Mouse (Mus musculus): Measurements from ENCODE around the gene Lefty2. TPM values are rescaled to one million over a fixed set of nuclear protein-coding genes. Genes with fewer than 3 reads are reported as not detected.
A peak's percentile ranks its signal among the peaks of the same experiment; 100 is the strongest.
"Not testable (repeated sequence)": the region's sequence is repeated elsewhere in the genome, so short reads cannot be mapped to it uniquely, and the experiment has no call there.

The Lefty2 gene
- polyA plus RNA-seq, 1 experiment from 2014 or later: 0.25 TPM

GRCm38 (mm10) chr1:180888556-180889042, 4.3 kb upstream of the Lefty2 start:
- 6% methylated on average over 13 of the region's 13 CpGs for WGBS
- Histone ChIP-seq H3K4me1 (ENCODE audit: control insufficient read depth, insufficient read depth, low read length) (peaks cover 13% of the 10 kb centered on the region), H3K4me2 (ENCODE audit: low read depth, low read length) (peak overlapping the region; percentile 45), H3K27me3 (replicated peaks; ENCODE audit: control insufficient read depth, insufficient read depth, low read length) (peaks cover 11% of the 10 kb centered on the region; the same call in 1 of the 2 replicates), H3K4me3 (ENCODE audit: low read depth, low read length) (no peak overlapping the region), H3K27ac (replicated peaks; ENCODE audit: low read depth, low read length) (peak overlapping the region; percentile 39; the same call in 1 of the 2 replicates), H3K9ac (ENCODE audit: low read depth, low read length) (peak overlapping the region; percentile 45), H3K9me3 (ENCODE audit: control insufficient read depth, low read length) (no peaks in the 10 kb centered on the region), H3K36me3 (ENCODE audit: control insufficient read depth, insufficient read depth, low read length) (no peaks in the 10 kb centered on the region)
- ATAC-seq (ENCODE audit: low read depth) (peak; percentile 82), DNase-seq (ENCODE audit: low spot score) (peak; percentile 89)

GRCm38 (mm10) chr1:180889172-180889571, 3.7 kb upstream of the Lefty2 start:
- Histone ChIP-seq H3K4me2 (ENCODE audit: low read depth, low read length) (peak overlapping the region; percentile 45), H3K9ac (ENCODE audit: low read depth, low read length) (peak overlapping the region; percentile 45), H3K27me3 (replicated peaks; ENCODE audit: control insufficient read depth, insufficient read depth, low read length) (peaks cover 15% of the 10 kb centered on the region), H3K9me3 (ENCODE audit: control insufficient read depth, low read length) (no peaks in the 10 kb centered on the region), H3K36me3 (ENCODE audit: control insufficient read depth, insufficient read depth, low read length) (no peaks in the 10 kb centered on the region), H3K4me1 (ENCODE audit: control insufficient read depth, insufficient read depth, low read length) (peaks cover 13% of the 10 kb centered on the region), H3K27ac (replicated peaks; ENCODE audit: low read depth, low read length) (peak overlapping the region; percentile 39; the same call in 1 of the 2 replicates), H3K4me3 (ENCODE audit: low read depth, low read length) (no peak overlapping the region)
- ATAC-seq (ENCODE audit: low read depth) (0 out of 2 replicates have a peak, but pooled peaks have one; percentile 6), DNase-seq (ENCODE audit: low spot score) (no peak)
- 32% methylated on average over 7 of the region's 7 CpGs for WGBS

GRCm38 (mm10) chr1:180889841-180890240, 3.1 kb upstream of the Lefty2 start:
- Histone ChIP-seq H3K4me3 (ENCODE audit: low read depth, low read length) (no peak overlapping the region), H3K9ac (ENCODE audit: low read depth, low read length) (no peak overlapping the region), H3K9me3 (ENCODE audit: control insufficient read depth, low read length) (no peaks in the 10 kb centered on the region), H3K4me2 (ENCODE audit: low read depth, low read length) (no peak overlapping the region), H3K4me1 (ENCODE audit: control insufficient read depth, insufficient read depth, low read length) (peaks cover 13% of the 10 kb centered on the region), H3K36me3 (ENCODE audit: control insufficient read depth, insufficient read depth, low read length) (no peaks in the 10 kb centered on the region), H3K27me3 (replicated peaks; ENCODE audit: control insufficient read depth, insufficient read depth, low read length) (peaks cover 22% of the 10 kb centered on the region), H3K27ac (replicated peaks; ENCODE audit: low read depth, low read length) (no peak overlapping the region)
- ATAC-seq (ENCODE audit: low read depth) (no peak), DNase-seq (ENCODE audit: low spot score) (peak; percentile 10)
- 40% methylated on average over 6 of the region's 6 CpGs for WGBS

- H3K9me3 ChIP-seq (ENCODE audit: control insufficient read depth, low read length); DNase-seq (ENCODE audit: low spot score); H3K4me1 ChIP-seq (ENCODE audit: control insufficient read depth, insufficient read depth, low read length); H3K36me3 ChIP-seq (ENCODE audit: control insufficient read depth, insufficient read depth, low read length); H3K27ac ChIP-seq (replicated peaks; ENCODE audit: low read depth, low read length); ATAC-seq (ENCODE audit: low read depth); H3K9ac ChIP-seq (ENCODE audit: low read depth, low read length): not testable (repeated sequence)
- Histone ChIP-seq H3K27me3 (replicated peaks; ENCODE audit: control insufficient read depth, insufficient read depth, low read length) (peaks cover 30% of the 10 kb centered on the region), H3K4me3 (ENCODE audit: low read depth, low read length) (peak overlapping the region; percentile 21), H3K4me2 (ENCODE audit: low read depth, low read length) (peak overlapping the region; percentile 39)
- 6% methylated on average over 22 of the region's 51 CpGs for WGBS
Measured at GRCm38 (mm10) chr1:180894088-180894987, 1.4 kb downstream of the Lefty2 start.

GRCm38 (mm10) chr1:180901107-180901506, 8.2 kb downstream of the Lefty2 start:
- WGBS: under 1% methylated on average over 4 of the region's 4 CpGs
- Histone ChIP-seq H3K9ac (ENCODE audit: low read depth, low read length) (no peak overlapping the region), H3K27me3 (replicated peaks; ENCODE audit: control insufficient read depth, insufficient read depth, low read length) (no peaks in the 10 kb centered on the region), H3K36me3 (ENCODE audit: control insufficient read depth, insufficient read depth, low read length) (peaks cover 5% of the 10 kb centered on the region; the same call in 1 of the 2 replicates), H3K4me1 (ENCODE audit: control insufficient read depth, insufficient read depth, low read length) (peaks cover 7% of the 10 kb centered on the region; the same call in 1 of the 2 replicates), H3K4me2 (ENCODE audit: low read depth, low read length) (no peak overlapping the region), H3K9me3 (ENCODE audit: control insufficient read depth, low read length) (no peaks in the 10 kb centered on the region), H3K27ac (replicated peaks; ENCODE audit: low read depth, low read length) (no peak overlapping the region), H3K4me3 (ENCODE audit: low read depth, low read length) (no peak overlapping the region)
- no peak for ATAC-seq (ENCODE audit: low read depth)
- peak; percentile 87 for DNase-seq (ENCODE audit: low spot score)

- DNase-seq (ENCODE audit: low spot score): no peak
Measured at GRCm38 (mm10) chr1:180902915-180903314, 10.0 kb downstream of the Lefty2 start.

GRCm38 (mm10) chr1:180903666-180904038, 10.7 kb downstream of the Lefty2 start:
- 36% methylated on average over 10 of the region's 10 CpGs for WGBS
- H3K27me3 ChIP-seq (replicated peaks; ENCODE audit: control insufficient read depth, insufficient read depth, low read length): no peaks in the 10 kb centered on the region
- peak overlapping the region; percentile 83 for H3K27ac ChIP-seq (replicated peaks; ENCODE audit: low read depth, low read length)

More at GRCm38 (mm10) chr1:180902915-180903314, 10.0 kb downstream of the Lefty2 start:
- H3K27me3 ChIP-seq (replicated peaks; ENCODE audit: control insufficient read depth, insufficient read depth, low read length): no peaks in the 10 kb centered on the region
- H3K9ac ChIP-seq (ENCODE audit: low read depth, low read length): no peak overlapping the region
- H3K9me3 ChIP-seq (ENCODE audit: control insufficient read depth, low read length): no peaks in the 10 kb centered on the region
- H3K27ac ChIP-seq (replicated peaks; ENCODE audit: low read depth, low read length): no peak overlapping the region
- no peak overlapping the region for H3K4me3 ChIP-seq (ENCODE audit: low read depth, low read length)
- H3K4me2 ChIP-seq (ENCODE audit: low read depth, low read length): no peak overlapping the region
- 31% methylated on average over 5 of the region's 5 CpGs for WGBS
- H3K4me1 ChIP-seq (ENCODE audit: control insufficient read depth, insufficient read depth, low read length): peaks cover 7% of the 10 kb centered on the region; the same call in 1 of the 2 replicates
- H3K36me3 ChIP-seq (ENCODE audit: control insufficient read depth, insufficient read depth, low read length): peaks cover 23% of the 10 kb centered on the region
- ATAC-seq (ENCODE audit: low read depth): no peak

GRCm38 (mm10) chr1:180904039-180904814, 11.3 kb downstream of the Lefty2 start, which contains the start of gene Pycr2:
Pycr2 (plus strand) TSS chr1:180904293.
- H3K4me2 ChIP-seq (ENCODE audit: low read depth, low read length): peak within 1 kb of the TSS; percentile 79
- DNase-seq (ENCODE audit: low spot score) (peak; percentile 98), ATAC-seq (ENCODE audit: low read depth) (peak; percentile 100)
- peaks cover 7% of the 10 kb centered on the region; the same call in 1 of the 2 replicates for H3K4me1 ChIP-seq (ENCODE audit: control insufficient read depth, insufficient read depth, low read length)
- peak within 1 kb of the TSS; percentile 83 for H3K9ac ChIP-seq (ENCODE audit: low read depth, low read length)
- peak within 1 kb of the TSS; percentile 65 for H3K4me3 ChIP-seq (ENCODE audit: low read depth, low read length)
- no peaks in the 10 kb centered on the region for H3K27me3 ChIP-seq (replicated peaks; ENCODE audit: control insufficient read depth, insufficient read depth, low read length)
- H3K27ac ChIP-seq (replicated peaks; ENCODE audit: low read depth, low read length): peak within 1 kb of the TSS; percentile 83
- under 1% methylated on average over 52 of the region's 52 CpGs for WGBS
- peaks cover 36% of the 10 kb centered on the region for H3K36me3 ChIP-seq (ENCODE audit: control insufficient read depth, insufficient read depth, low read length)
- H3K9me3 ChIP-seq (ENCODE audit: control insufficient read depth, low read length): no peaks in the 10 kb centered on the region

More at GRCm38 (mm10) chr1:180903666-180904038, 10.7 kb downstream of the Lefty2 start:
- peaks cover 31% of the 10 kb centered on the region for H3K36me3 ChIP-seq (ENCODE audit: control insufficient read depth, insufficient read depth, low read length)
- no peak for DNase-seq (ENCODE audit: low spot score)
- no peaks in the 10 kb centered on the region for H3K9me3 ChIP-seq (ENCODE audit: control insufficient read depth, low read length)
- H3K9ac ChIP-seq (ENCODE audit: low read depth, low read length): peak overlapping the region; percentile 53; the same call in 1 of the 2 replicates
- peaks cover 7% of the 10 kb centered on the region; the same call in 1 of the 2 replicates for H3K4me1 ChIP-seq (ENCODE audit: control insufficient read depth, insufficient read depth, low read length)
- peak overlapping the region; percentile 79 for H3K4me2 ChIP-seq (ENCODE audit: low read depth, low read length)
- peak overlapping the region; percentile 65 for H3K4me3 ChIP-seq (ENCODE audit: low read depth, low read length)
- ATAC-seq (ENCODE audit: low read depth): peak; percentile 1; the same call in 1 of the 2 replicates
